Mouse (Mus musculus) hindbrain, postnatal 0 days (tissue): Measurements from ENCODE around the gene Lix1l. TPM values are rescaled to one million over a fixed set of nuclear protein-coding genes. Genes with fewer than 3 reads are reported as not detected.

Source experiments
- ATAC-seq: fragments of 200-750 bp; cut with Nextera tagmentation; 2 replicates; pipeline ENCODE4 v1.8.0; 2017; ENCODE audit warnings: mild to moderate bottlenecking, moderate TSS enrichment, moderate library complexity
- DNase-seq: peaks from one replicate; pipeline ENCODE4 v3.0.0-alpha.2; 2015; ENCODE audit warnings: low spot score
- H3K27ac ChIP-seq: fragments of 300-500 bp; sonication (generic); 2 replicates; pipeline ENCODE4 v1.5.1; 2014; ENCODE audit warnings: mild to moderate bottlenecking
- H3K27me3 ChIP-seq: fragments of 300-500 bp; sonication (generic); 2 replicates; pipeline ENCODE4 v1.6.1; 2014; ENCODE audit warnings: low read length, mixed read lengths; ENCODE audit not compliant: insufficient read depth
- H3K36me3 ChIP-seq: fragments of 300-500 bp; sonication (generic); 2 replicates; pipeline ENCODE4 v1.6.1; 2014; ENCODE audit warnings: low read length, mixed read lengths; ENCODE audit not compliant: insufficient read depth
- H3K4me1 ChIP-seq: fragments of 300-500 bp; sonication (generic); 2 replicates; pipeline ENCODE4 v1.6.1; 2014; ENCODE audit warnings: antibody characterized with exemption, low read length, mixed read lengths; ENCODE audit not compliant: insufficient read depth
- H3K4me2 ChIP-seq: fragments of 300-500 bp; sonication (generic); 2 replicates; pipeline ENCODE4 v1.6.1; 2014; ENCODE audit warnings: low read depth, mild to moderate bottlenecking, low read length, moderate library complexity, mixed read lengths
- H3K4me3 ChIP-seq: fragments of 300-500 bp; sonication (generic); 2 replicates; pipeline ENCODE4 v1.5.1; 2014; ENCODE audit warnings: low read length
- H3K9ac ChIP-seq: fragments of 300-500 bp; sonication (generic); replicated peaks from 2 replicates; pipeline ENCODE4 v1.6.1; 2014; ENCODE audit warnings: mild to moderate bottlenecking, low read length, moderate library complexity, mixed read lengths
- H3K9me3 ChIP-seq: fragments of 300-500 bp; sonication (generic); 2 replicates; pipeline ENCODE4 v1.6.1; 2016; ENCODE audit warnings: low read length, mixed read lengths
- CTCF ChIP-seq: IDR thresholded peaks from 2 replicates; pipeline ENCODE4 v1.5.1; 2016; ENCODE audit warnings: antibody characterized with exemption, control low read depth, low read depth
- WGBS: fragments of 180-500 bp; shearing (Covaris S2); extraction: QIAGEN DNeasy Blood & Tissue Kit; methylation state at CpG from one replicate; pipeline ENCODE4 v1.1.7; 2014; 5-methylcytosine and 5-hydroxymethylcytosine counted together
- polyA plus RNA-seq: library from polyadenylated mRNA; unstranded; fragments of >200 nt; fragmentation: Nextera tagmentation; extraction: Ambion mirVana; gene quantifications from 2 replicates; pipeline ENCODE4 v1.2.1, GENCODE M21; 2015
- total RNA-seq: library from RNA; depleted of rRNA; stranded (reverse); fragments of >200 nt; gene quantifications from 2 replicates; pipeline ENCODE4 v1.2.3, GENCODE M21; 2014

Lix1l gene
- total and polyA plus RNA-seq, 2 experiments from 2014 or later, result 3.9 to 48.4 TPM

DNA sequence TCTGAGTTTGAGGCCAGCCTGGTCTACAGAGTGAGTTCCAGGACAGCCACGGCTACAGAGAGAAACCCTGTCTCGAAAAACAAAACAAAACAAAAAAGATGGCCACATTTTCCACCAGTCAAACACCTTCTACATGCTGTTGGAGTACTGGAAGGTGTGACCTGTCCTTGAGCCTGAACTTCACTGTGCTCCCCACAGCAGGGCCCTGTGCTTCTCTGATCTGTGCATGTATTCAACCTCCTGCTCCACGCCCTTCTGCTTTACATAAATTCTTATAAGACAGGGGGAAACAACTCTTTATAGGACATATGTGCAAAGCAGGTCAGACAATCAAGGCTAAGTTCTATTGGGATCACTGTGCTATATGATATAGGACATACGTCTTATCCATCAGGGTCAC is 22.3 kb downstream of the Lix1l start:
- no peak overlapping the region for H3K4me3 ChIP-seq
- DNase-seq, result no peak
- WGBS, result 97% methylated on average over 4 of the region's 4 CpGs
- H3K4me1 ChIP-seq, result no peaks in the 10 kb centered on the region
- no peak for ATAC-seq
- no peak overlapping the region for H3K9ac ChIP-seq
- H3K9me3 ChIP-seq, result no peaks in the 10 kb centered on the region
- H3K27me3 ChIP-seq, result no peaks in the 10 kb centered on the region
- H3K27ac ChIP-seq, result no peak overlapping the region
- peaks cover 40% of the 10 kb centered on the region; the same call in 1 of the 2 replicates for H3K36me3 ChIP-seq
- H3K4me2 ChIP-seq, result no peak overlapping the region
- no peak for TF ChIP-seq CTCF

DNA sequence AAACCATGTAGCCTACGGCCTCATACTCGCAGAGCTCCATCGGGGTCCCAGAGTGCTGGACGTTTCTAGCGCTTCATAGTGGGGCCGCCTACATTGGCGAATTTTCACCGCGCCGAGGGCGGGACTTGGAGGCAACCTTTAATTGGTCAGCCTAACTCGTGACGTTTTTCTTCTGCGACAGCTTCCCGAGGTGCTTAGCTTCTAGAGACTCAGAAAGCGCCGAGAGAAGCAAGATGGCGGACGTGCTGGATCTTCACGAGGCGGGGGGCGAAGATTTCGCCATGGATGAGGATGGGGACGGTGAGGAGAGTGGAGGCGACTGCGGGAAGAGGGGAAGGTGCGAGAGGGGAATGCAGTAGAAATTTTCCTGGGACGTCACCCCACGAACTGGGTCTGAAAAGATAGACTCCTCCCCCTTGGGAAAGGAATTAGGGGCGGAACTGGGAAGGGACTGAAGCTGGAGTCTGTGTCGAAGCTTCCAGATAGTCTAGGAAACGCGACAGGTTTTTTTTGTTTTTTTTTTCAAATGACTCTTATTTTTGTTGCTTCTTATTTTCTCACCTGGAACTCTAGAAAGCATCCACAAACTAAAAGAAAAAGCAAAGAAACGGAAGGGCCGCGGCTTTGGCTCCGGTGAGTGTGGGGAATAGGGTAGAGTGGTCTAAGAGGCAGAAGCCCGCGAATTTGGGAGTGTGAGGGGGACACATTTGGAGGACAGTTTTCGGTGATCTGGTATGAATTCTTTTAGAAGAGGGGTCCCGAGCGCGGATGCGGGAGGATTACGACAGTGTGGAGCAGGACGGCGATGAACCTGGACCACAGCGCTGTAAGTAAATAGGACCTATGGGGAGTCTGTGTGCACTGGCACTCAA is 29.0 kb downstream of the Lix1l start, which contains the start of gene Rbm8a:
Rbm8a (plus strand) TSS at position 205 of the 872 bp plus-strand sequence.
- ATAC-seq, result peak; percentile 96
- H3K27me3 ChIP-seq, result no peaks in the 10 kb centered on the region
- H3K4me2 ChIP-seq, result peak within 1 kb of the TSS; percentile 82
- peaks cover 7% of the 10 kb centered on the region; the same call in 1 of the 2 replicates for H3K4me1 ChIP-seq
- H3K36me3 ChIP-seq, result peaks cover 17% of the 10 kb centered on the region; the same call in 1 of the 2 replicates
- H3K27ac ChIP-seq, result peak within 1 kb of the TSS; percentile 81
- TF ChIP-seq CTCF, result no peak
- H3K4me3 ChIP-seq, result peak within 1 kb of the TSS; percentile 63
- DNase-seq, result peak; percentile 100
- H3K9me3 ChIP-seq, result no peaks in the 10 kb centered on the region
- H3K9ac ChIP-seq, result peak within 1 kb of the TSS; percentile 69
- WGBS, result under 1% methylated on average over 48 of the region's 48 CpGs

DNA sequence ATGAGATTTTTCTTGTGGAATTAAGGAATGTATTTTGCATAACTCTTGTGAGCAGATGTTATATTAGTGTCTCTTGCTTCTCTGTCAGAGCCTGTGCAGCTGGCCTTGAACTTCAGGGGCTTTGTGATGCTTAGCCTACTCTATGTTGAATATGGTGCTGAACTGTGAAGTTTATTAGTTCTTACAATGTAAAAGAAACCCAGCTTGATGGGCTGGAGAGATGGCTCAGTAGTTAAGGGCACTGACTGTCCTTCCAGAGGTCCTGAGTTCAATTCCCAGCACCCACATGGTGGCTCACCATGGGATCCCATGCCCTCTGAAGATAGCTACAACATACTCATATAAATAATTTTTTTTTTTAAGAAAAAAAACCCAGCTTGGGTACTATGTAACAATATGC is 31.1 kb downstream of the Lix1l start:
- Histone ChIP-seq H3K27me3 (no peaks in the 10 kb centered on the region), H3K9me3 (no peaks in the 10 kb centered on the region), H3K9ac (no peak overlapping the region), H3K4me2 (no peak overlapping the region), H3K4me3 (no peak overlapping the region), H3K27ac (no peak overlapping the region), H3K4me1 (peaks cover 13% of the 10 kb centered on the region; the same call in 1 of the 2 replicates), H3K36me3 (peaks cover 15% of the 10 kb centered on the region; the same call in 1 of the 2 replicates)
- no peak for TF ChIP-seq CTCF
- DNase-seq, result no peak
- ATAC-seq, result no peak

DNA sequence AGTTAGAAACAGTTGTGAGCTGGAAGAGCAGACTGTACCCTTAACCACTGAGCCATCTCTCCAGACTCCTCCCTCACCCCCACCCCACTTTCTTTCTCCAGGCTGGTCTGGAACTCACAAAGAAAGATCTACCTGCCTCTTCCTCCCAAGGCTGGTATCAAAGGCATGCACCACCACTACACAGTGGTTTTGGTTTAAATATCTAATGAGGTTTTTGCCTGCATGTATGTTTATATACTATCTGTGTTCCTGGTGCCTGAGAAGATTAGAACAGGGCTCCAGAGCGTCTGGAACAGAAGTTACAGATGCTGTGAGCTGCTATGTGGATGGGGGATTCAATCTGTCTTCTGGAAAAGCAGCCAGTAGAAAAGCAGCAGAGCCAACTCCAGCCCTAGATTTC is 33.1 kb downstream of the Lix1l start:
- Histone ChIP-seq H3K27ac (no peak overlapping the region), H3K9ac (no peak overlapping the region), H3K27me3 (no peaks in the 10 kb centered on the region), H3K4me2 (no peak overlapping the region), H3K4me3 (no peak overlapping the region), H3K36me3 (peaks cover 27% of the 10 kb centered on the region; the same call in 1 of the 2 replicates), H3K4me1 (peaks cover 13% of the 10 kb centered on the region; the same call in 1 of the 2 replicates), H3K9me3 (no peaks in the 10 kb centered on the region)
- TF ChIP-seq CTCF, result no peak
- WGBS, result 75% methylated on average over 1 of the region's 1 CpGs
- ATAC-seq (no peak), DNase-seq (no peak)

DNA sequence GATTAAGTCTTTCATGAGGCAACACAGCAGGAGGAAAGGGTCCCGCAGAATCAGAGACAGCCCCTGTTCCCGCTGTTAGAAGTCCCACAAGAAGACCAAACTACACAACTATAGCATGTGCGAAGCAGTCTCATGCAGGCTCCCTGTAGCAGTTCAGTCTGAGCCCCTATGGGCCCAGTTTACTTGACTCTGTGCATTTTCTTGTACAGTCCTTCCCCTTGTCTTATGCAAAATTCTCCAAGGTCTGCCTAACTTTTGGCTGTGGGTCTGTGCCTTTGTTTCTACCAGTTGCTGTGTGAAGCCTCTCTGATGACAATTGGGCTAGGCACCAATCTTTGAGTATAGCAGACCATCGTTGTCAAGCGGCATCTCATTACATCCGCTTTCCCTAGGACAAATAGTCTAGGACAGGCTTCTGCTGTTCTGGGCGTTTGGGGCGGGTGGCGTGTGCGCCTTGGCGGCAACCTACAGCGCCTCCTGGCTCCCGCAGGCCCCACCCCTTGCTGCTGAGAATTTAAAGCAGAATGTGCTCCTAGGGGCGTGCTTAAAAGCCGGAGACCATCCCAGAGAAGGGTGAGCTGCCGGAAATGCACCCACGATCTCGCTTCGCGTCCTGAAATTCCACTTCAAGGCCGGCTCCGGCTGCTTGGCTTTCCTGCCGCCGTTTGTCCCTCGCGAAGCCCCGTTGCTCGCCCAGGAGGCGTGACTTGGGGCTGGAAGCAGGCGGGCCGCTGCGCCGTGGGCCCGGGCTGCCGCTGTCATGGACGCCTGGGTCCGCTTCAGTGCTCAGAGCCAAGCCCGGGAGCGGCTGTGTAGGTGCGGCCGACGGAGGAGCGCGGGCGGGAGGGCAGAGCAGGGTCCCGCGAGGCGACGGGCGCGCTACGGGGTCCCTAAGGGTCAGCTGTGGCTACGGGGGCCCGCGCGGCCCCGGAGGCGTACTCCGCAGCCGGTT is 34.3 kb downstream of the Lix1l start, which contains the start of the genes Pex11b and Gm42957:
Pex11b (plus strand) TSS at position 449 of the 952 bp plus-strand sequence.
Gm42957 (plus strand) TSS at position 547 of the 952 bp plus-strand sequence.
- peak within 1 kb of the TSS; percentile 79 for H3K4me3 ChIP-seq
- H3K4me1 ChIP-seq, result peaks cover 13% of the 10 kb centered on the region; the same call in 1 of the 2 replicates
- DNase-seq (peak; percentile 88), ATAC-seq (peak; percentile 90)
- 2% methylated on average over 60 of the region's 60 CpGs for WGBS
- TF ChIP-seq CTCF, result peak; percentile 62
- peak within 1 kb of the TSS; percentile 94 for H3K4me2 ChIP-seq
- H3K27me3 ChIP-seq, result no peaks in the 10 kb centered on the region
- H3K36me3 ChIP-seq, result peaks cover 34% of the 10 kb centered on the region; the same call in 1 of the 2 replicates
- H3K9ac ChIP-seq, result peak within 1 kb of the TSS; percentile 93
- H3K27ac ChIP-seq, result peak within 1 kb of the TSS; percentile 79
- no peaks in the 10 kb centered on the region for H3K9me3 ChIP-seq

DNA sequence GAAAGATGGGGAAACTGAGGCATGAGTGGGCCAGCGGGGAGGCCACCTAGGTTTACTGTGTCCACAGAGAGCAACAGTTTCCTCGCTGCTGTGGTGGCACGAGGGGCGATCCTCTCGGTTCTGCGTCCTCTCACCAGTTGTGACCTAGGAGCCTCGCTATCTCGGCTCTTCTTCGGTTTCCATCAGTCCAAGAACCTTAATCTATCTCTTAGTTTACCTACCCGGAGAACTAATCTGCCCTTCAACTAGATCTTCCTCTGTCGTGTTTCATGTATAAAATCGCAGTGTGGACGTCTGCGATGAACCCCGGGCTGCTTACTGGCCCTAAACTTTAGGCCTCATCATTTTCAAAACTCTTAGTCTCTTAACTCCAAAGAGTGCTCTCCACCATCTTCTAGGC is 35.0 kb downstream of the Lix1l start:
- Histone ChIP-seq H3K4me2 (peak overlapping the region; percentile 94), H3K36me3 (peaks cover 34% of the 10 kb centered on the region; the same call in 1 of the 2 replicates), H3K4me1 (peaks cover 10% of the 10 kb centered on the region; the same call in 1 of the 2 replicates), H3K27ac (peak overlapping the region; percentile 79), H3K27me3 (no peaks in the 10 kb centered on the region), H3K9ac (peak overlapping the region; percentile 93), H3K4me3 (peak overlapping the region; percentile 79), H3K9me3 (no peaks in the 10 kb centered on the region)
- WGBS, result 11% methylated on average over 15 of the region's 15 CpGs
- ATAC-seq (no peak), DNase-seq (no peak)
- no peak for TF ChIP-seq CTCF
